Mouse (Mus musculus) urinary bladder, adult 18-20 months (tissue): ENCODE results near the gene Olfr601.
"Not testable (repeated sequence)": the region's sequence is repeated elsewhere in the genome, so short reads cannot be mapped to it uniquely, and the experiment has no call there.

Source experiments
- DNase-seq, 2 experiments: peaks; one replicate each; pipeline ENCODE4 v3.0.0; 2022; ENCODE audit warnings: low spot score in 2 of 2, mixed read lengths in 2 of 2

Gene Olfr601

GRCm38 (mm10) chr7:103362555-103362954 is at the start of gene Olfr601:
Olfr601 (minus strand) TSS chr7:103362655.
- no peak for DNase-seq

- not testable (repeated sequence) for DNase-seq
Observed at GRCm38 (mm10) chr7:103406521-103407055, 44.1 kb upstream of the Olfr601 start.

GRCm38 (mm10) chr7:103398981-103399380 is 36.5 kb upstream of the Olfr601 start:
- DNase-seq = no peak

- DNase-seq = no peak
Observed at GRCm38 (mm10) chr7:103397758-103398157, 35.3 kb upstream of the Olfr601 start.

- DNase-seq = no peak
Observed at GRCm38 (mm10) chr7:103386077-103386476, 23.6 kb upstream of the Olfr601 start, which contains the start of gene Olfr603. Olfr603 (minus strand) TSS chr7:103386177.

- DNase-seq = no peak
Observed at GRCm38 (mm10) chr7:103349569-103349968, 12.9 kb downstream of the Olfr601 start, which contains the start of gene Olfr600. Olfr600 (minus strand) TSS chr7:103349669.

GRCm38 (mm10) chr7:103335617-103336016 is 26.8 kb downstream of the Olfr601 start, which contains the start of gene Olfr599:
Olfr599 (plus strand) TSS chr7:103335917.
- DNase-seq = no peak

- DNase-seq = no peak
Observed at GRCm38 (mm10) chr7:103323268-103323667, 39.2 kb downstream of the Olfr601 start, which contains the start of gene Olfr598. Olfr598 (plus strand) TSS chr7:103323568.

GRCm38 (mm10) chr7:103316015-103316414 is 46.4 kb downstream of the Olfr601 start, which contains the start of gene Olfr597:
Olfr597 (plus strand) TSS chr7:103316315.
- DNase-seq = not testable (repeated sequence)
